Mouse (Mus musculus) frontal cortex, postnatal 10 days (tissue): Measurements from ENCODE around the gene Ercc5.
A peak's percentile ranks its signal among the peaks of the same experiment; 100 is the strongest.

Experiments
- DNase-seq, 2 experiments: peaks; one replicate each; pipeline ENCODE4 v3.0.0; 2022; ENCODE audit warnings: low spot score in 2 of 2, mixed read lengths in 1 of 2

The Ercc5 gene

GRCm38 (mm10) chr1:44147563-44148381 lies at the start of gene Ercc5:
Ercc5 (plus strand) TSS chr1:44147744.
- DNase-seq = peak; percentile 80 to 85

GRCm38 (mm10) chr1:44101448-44102225 lies 45.9 kb upstream of the Ercc5 start:
- peak; percentile 17 to 24 for DNase-seq

- peak; percentile 87 to 91 for DNase-seq
Measured at GRCm38 (mm10) chr1:44102259-44102717, 45.3 kb upstream of the Ercc5 start, which contains the start of gene Tex30. Tex30 (minus strand) TSS chr1:44102441.

GRCm38 (mm10) chr1:44102939-44103338 lies 44.6 kb upstream of the Ercc5 start:
- DNase-seq = no peak

GRCm38 (mm10) chr1:44117571-44117970 lies 30.0 kb upstream of the Ercc5 start:
- DNase-seq = no peak

DNA sequence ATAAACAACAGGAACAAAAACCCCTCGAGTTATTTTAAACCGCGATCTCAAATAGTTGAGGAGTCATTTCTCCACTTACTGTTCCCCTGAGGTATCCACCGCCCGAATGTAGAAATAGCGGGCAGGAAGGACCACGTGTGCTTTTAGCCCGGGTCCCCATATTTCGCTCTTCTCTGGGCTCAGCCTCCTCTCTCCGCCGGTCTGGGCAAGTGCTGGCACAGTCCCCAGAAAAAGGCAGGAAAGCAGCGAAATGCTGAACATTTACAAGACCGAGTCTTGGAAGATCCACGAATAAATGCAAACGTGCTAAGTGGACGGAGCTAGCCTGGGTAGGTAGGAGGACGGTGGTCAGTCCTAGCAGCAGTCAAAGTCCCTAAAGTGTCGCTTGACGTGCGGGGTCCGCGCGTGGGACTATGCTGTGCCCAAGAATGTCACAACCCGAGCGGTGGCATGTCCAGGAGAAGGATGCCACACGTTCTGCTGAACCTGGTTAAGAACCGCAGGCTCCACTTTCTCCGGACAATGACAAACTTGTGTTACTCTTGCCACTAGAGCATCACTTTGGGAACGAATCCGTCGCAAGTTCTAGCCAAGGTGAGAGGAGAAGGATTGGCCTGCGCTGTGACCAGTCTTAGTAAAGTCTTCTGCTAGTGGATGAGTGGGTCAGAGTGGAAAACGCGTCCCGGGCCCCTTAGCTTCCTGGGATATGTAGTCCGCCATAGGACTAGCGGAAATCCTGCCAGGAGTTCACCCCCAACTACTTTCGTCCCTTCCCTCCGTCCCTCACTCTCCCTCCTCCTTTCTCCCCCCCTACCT lies 29.1 kb upstream of the Ercc5 start, which contains the start of the genes Kdelc1 and Bivm:
Gene Kdelc1 (minus strand): TSS at position 570 of the 816 bp plus-strand sequence.
Gene Bivm (plus strand): TSS at position 719 of the 816 bp plus-strand sequence.
- peak; percentile 87 to 93 for DNase-seq

DNA sequence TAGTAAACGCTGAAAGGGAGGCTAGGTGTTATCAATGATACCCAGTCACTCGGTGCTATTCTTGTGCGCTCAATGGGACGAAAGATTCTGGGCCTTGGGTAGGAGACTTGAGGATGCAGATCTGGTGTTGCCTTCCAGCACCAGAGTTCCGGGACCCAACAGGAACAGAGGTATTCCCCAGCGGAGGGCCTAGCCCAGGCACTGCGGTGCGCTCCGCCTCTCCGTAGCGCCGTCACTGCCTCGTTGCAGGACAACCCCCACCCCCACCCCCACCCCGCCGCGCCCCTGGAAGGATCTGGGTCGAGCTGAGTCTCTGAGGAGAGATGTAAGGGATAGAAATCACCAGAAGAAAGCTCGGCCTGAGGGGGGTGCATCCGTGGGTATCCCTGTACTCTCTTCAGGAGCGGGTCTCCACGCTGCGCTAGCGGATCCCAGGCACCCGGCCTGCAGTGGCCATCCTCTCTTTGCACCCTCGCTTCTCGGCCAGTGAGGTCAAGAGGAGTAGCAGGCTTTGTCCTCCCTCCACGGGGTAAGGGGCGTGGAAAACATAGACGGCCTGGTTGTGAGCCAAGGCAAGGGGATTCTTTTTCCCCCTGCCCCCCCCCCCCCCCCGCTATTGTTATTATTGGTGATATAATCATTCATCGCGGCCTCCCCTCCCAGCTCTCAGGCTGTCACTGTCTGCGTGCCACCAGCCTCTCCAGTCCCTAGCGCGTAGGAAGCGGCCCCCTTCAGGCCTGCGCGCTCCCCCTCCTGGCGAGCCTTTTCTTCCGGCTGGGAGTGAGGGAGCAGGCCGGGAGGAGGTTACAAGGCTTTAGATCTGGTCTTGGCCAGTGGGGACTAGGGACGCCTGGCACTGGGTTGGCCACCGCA lies 28.1 kb upstream of the Ercc5 start:
- DNase-seq = peak; percentile 75 to 76

- DNase-seq = no peak
Measured at GRCm38 (mm10) chr1:44120074-44120406, 27.5 kb upstream of the Ercc5 start.

GRCm38 (mm10) chr1:44122256-44122655 lies 25.3 kb upstream of the Ercc5 start:
- DNase-seq = no peak

- no peak for DNase-seq
Measured at GRCm38 (mm10) chr1:44125590-44125989, 22.0 kb upstream of the Ercc5 start.

DNA sequence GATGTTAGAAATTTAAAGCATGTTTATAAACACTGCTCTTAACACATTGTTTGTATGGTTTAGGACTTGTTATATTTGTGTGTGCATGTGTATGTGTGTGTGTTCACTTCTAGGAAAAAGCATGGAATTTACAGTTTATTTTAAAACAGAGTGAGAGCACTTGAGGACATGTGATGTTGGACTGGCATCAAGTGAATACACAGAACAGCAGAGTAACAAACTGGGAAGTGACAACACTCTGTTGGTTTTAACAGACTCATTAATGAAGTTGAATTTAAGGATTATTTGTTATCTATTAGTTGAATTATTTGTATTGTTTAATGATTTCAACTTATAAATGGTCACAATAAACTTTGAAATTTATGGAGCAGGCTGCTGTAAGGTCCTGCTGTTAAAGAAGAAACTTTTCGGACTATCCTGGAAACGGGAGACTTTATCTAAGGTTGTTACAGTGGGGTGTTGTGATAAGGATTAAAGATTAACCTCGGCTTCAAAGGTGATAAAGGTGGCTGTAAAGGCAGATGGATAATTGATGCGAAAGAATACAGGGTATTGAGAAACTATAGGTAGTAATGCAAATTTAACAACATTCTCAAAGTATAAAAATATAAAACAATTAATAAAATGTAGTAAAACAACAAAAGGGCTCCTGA lies 17.5 kb upstream of the Ercc5 start:
- no peak for DNase-seq

- no peak for DNase-seq
Measured at GRCm38 (mm10) chr1:44140232-44140631, 7.3 kb upstream of the Ercc5 start.

DNA sequence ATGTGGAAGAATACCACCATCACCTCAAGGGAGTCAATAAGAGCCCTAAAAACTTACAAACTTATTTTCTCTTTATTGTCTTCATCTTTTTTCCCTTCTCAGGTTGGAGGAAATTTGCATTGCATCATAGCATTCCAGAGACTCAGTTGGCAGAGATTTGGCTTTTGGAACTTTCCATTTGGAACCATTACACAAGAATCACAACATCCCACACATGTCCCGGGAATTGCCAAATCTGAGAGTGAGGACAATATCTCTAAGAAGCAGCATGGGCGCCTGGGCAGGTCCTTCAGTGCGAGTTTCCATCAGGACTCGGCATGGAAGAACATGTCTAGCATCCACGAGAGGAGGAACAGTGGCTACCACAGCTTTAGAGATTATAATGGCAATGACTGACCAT lies 4.8 kb upstream of the Ercc5 start:
- DNase-seq = no peak

- DNase-seq = no peak
Measured at GRCm38 (mm10) chr1:44148706-44149105, 1.2 kb downstream of the Ercc5 start.

DNA sequence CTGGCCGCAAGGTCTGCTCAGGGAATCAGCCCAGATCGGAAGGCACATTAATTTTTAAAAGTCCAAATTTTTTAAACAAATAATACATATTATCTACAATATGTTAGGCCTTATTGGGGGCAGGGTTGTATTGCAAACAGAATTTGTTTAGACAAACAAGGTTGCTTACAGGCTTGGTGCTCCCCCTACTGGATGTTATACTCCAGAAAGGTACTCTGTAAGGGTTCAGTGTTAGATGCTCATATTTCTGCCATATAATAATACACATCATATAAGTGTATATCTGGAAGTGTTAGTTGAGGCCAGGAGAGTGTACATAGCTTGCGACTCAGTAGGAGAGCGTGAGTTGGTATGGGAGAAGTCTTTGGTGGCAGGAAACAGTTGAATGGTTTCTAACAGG lies 7.7 kb downstream of the Ercc5 start:
- no peak for DNase-seq

GRCm38 (mm10) chr1:44158317-44158716 lies 10.8 kb downstream of the Ercc5 start:
- DNase-seq = no peak

GRCm38 (mm10) chr1:44161818-44162217 lies 14.3 kb downstream of the Ercc5 start:
- DNase-seq = no peak

GRCm38 (mm10) chr1:44162389-44162788 lies 14.8 kb downstream of the Ercc5 start:
- DNase-seq = no peak

DNA sequence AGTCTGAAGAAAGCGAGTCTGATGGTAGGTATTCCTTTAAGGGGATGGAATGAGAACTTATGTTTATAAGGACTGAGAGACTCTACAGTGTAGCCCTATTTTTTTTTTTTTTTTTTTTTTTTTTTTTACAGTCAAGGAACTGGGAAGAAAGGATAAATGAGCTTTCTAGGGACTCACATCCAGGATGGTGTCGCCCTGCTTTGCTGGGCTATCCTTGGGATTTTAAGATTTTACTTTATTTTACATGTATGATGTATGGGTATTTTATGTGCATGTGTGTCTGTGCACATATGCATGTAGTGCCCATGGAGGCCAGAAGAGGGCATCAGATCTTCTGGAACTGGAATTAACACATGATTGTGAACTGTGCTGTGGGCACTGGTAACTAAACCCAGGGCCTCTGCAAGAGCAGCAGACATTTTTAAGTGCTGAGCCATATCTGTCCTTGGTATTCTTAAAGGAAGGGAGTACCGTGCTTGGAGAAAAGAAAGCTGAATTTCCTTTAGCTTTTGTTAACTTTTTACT lies 20.4 kb downstream of the Ercc5 start:
- DNase-seq = no peak

- DNase-seq = no peak
Measured at GRCm38 (mm10) chr1:44172656-44173055, 25.1 kb downstream of the Ercc5 start.
